Mouse (Mus musculus): ENCODE data around the gene Il34. TPM values are rescaled to one million over a fixed set of nuclear protein-coding genes. Genes with fewer than 3 reads are reported as not detected.

Il34 gene
- total RNA-seq, 2 experiments from 2014 or later, result 13.8 to 14.2 TPM

DNA sequence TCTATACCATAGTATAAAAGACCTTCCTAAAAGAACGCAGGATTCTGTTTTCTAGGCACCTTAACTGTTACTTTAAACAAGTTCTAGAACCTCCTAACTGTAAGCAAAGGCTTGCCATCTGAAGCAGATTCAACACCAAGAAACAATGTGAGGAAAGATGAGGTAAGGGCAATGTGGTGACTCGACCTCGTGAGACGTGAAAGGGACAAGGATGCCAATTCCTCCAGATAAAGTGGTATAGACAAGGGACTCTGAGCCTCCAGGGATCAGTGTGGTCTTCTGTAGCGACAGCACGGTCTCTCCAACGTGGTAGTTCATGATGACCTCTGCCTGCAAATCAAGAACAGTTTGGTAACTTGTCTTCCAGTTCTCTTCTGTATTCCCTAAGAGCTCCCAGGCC, 6.1 kb upstream of the Il34 start:
- DNase-seq, result no peak
- intact Hi-C loops (cut with DNase I), result loop anchor here (5.0 to 10.0 kb wide), 2 partner anchors 59 to 167 kb away; no protein-coding TSS in a partner anchor

DNA sequence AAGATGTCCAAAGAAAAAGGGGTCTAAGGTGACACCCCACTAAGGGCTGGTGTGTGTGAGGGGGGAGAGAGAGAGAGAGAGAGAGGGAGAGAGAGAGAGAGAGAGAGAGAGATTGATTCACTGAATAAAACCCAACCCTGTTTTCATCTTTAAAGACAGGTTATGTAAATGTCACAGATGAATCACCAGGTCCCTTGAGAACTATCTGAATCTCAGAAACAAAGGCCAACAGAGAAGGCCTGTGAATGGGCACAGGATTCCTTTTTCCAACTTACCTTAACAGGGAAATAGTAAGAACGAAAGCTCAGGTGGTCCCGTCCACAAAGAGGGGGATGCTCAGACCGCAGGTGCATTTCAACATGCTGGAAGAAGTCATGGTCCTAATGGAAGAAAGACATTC, 5.4 kb upstream of the Il34 start:
- intact Hi-C loops (cut with DNase I), result loop anchor here (5.0 to 10.0 kb wide), 2 partner anchors 59 to 166 kb away; no protein-coding TSS in a partner anchor
- no peak for DNase-seq

DNA sequence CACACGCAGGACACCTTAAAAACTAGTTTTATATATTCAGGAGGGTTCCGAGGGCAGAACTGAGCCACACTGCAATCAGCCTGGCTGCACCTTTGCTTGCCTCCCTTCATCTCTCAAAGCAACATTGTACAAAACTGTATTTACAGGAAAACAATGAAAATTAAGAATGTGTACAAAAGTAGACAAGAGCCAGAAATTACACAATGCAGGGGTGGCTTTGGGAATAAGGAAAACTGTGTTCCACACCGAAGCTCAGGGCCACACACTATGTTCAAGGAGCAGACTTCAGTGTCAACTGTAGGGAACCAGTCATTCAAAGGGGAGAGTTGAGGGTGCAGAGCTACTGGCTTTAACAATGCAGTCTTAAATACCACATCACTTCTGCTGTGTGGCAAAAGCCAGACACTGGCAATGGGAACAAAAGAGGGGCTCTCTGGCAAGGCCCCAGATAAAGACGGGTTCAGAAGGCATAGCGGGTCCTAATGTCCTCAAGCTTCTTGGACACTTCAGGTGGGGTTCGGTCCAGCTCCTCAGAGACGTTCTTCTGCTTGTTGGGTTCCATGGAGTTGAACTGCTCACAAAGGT, 4.8 kb upstream of the Il34 start:
- intact Hi-C loops (cut with DNase I), result loop anchor here (5.0 to 10.0 kb wide), 2 partner anchors 58 to 166 kb away; no protein-coding TSS in a partner anchor
- no peak for DNase-seq

DNA sequence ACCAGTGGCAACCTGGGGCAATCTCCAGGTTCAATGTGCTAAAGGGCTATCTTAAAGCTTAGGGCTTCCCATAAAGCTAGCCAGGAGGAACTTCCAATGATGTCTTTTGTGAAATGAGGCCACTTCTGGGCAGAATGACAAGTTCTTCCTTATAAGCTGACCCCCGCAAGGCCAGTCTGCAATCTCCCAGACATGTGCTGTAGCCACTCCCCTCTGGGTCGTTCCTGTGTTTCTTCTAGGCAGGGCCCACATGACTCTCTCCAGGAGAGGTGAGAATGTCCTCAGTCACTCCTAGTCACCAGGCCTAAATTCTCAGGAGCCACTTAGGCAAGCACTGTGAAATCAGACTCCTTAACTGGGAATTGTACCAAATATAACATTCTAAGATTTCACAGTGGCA, 4.1 kb upstream of the Il34 start:
- DNase-seq, result no peak
- intact Hi-C loops (cut with DNase I), result loop anchor here (5.0 to 10.0 kb wide), 2 partner anchors 58 to 165 kb away; no protein-coding TSS in a partner anchor

DNA sequence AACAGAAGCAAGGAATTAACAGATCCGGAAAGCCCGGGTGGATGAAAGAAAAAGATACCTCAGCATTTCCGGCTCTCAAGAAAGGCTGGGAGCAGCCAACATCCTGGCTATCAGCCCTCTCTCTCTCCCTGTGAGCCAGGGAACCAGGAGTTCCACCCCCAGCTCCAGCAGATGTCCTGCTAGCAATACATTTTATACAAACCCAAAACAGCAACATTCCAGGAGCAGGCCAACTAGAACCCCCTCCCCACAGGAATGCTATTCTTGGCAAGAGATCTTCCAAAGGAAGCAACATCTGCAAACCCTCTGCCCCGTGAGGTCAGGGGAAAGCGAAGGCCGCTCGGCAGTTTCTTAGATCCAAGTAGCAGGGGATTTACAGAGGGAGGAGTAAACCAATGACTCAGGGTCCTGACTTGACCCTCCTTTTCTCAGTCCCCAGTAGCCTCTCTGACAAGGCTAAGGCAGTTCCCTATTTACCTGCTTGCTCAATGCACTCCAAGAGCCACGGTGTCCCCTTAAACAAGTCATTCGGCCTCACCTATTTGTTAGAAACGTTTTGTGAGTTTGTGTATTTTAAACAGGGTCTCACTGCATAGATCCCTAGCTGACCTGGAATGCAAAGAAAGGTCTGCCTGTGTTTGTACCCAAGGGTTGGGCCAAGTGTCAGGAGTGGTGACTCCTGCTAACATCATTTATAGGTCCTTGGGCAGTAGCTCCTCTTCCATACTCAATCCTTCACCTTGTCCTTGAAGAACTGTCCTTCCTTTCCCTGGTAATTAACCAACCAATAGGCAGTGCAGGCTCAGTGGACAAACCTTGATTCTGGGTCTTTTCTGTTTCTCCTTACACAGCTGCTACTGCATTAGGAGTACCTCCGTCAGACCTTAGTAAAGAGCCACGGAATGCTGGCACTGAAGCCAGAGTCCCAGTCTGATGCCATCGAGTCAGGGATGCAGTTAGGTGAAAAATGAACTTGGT, 3.1 kb upstream of the Il34 start:
- intact Hi-C loops (cut with DNase I), result no loop called here
- DNase-seq, result no peak

DNA sequence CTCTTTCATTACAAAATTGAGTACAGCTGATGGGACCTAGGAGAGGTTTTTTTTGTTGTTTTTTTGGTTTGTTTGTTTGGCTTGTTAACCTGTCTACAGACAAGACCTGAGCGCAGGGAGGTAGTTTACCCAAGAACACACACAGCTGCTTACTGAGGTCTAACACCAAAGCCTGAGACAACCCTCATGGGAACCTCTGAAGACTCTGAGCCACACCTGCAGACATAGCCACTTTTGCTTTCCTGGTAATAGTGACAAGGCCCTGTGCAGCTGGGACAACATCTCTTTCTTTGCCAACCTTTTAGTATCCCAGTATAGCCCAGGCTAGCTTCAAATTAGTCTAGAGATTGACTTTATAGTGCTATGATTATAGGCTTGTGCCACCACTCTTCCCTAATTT, 422 bp upstream of the Il34 start:
- DNase-seq, result no peak
- intact Hi-C loops (cut with DNase I), result no loop called here

DNA sequence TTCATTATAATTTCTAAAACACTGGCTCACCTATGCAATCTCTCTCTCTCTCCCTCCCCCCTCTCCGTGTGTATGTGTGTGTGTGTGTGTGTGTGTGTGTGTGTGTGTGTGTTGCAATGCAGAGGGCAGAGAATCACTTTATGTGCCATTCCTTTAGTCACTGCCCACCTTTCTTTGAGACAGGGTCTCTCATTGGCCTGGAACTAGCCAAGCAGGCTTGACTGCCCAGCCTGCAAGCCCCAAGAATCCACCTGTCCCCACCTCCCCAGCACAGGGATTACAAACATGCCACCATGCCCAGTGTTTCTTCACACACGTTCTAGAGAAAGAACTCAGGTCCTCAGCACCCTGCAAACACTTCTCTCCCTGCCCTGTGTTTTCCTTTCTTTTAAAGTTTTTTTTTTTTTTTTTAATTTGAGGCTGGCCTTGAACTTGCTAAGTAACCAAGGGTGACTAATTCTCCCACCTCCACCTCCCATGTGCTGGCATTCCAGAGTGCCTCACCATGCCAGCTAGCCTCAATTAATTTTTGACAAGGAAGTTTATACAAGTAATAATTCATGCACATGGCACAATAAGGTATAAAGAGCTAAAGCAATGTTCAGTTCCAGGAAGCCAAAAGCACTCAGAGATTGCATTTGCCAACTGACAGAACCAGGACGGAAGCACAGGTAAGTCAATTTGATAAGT, 754 bp downstream of the Il34 start:
- no peak for DNase-seq
- intact Hi-C loops (cut with DNase I), result no loop called here

DNA sequence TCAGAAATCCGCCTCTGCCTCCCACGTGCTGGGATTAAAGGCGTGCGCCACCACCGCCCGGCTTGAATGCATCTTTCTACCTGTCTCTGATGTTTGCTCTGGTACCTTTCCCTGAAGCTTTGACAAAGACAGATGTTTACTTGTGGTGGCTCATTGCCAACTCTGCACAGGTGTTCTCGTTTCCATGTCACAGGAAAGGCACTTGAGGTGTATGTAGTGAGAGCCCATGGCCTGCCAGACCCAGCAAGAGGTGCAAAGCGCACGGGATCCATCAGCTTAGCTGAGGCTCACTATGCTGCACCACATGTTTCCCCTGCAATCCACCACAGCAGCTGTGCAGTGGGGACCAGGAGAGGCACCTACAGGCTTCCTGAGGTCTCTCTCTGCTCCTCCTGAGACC, 1.9 kb downstream of the Il34 start:
- intact Hi-C loops (cut with DNase I), result no loop called here
- DNase-seq, result no peak

DNA sequence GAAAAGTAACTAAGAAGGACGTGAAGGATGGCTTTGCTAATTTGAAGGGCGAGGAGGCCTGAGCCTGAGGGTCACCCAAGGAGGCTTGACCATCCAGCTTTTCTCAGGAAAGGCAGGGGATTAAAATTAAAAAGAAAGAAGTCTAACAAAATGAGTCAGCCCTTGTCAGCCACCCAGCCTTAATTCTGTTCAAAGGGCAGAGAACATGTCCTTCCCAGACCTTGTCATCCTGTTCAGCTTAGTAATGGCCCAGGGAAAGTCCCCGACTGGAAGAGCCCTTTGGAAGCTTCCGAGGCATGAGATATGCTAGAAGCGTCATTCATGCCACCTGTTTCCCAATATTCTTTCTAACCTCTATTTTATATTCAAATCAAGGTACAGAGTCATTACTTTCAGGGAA, 2.7 kb downstream of the Il34 start:
- intact Hi-C loops (cut with DNase I), result no loop called here
- DNase-seq, result no peak

DNA sequence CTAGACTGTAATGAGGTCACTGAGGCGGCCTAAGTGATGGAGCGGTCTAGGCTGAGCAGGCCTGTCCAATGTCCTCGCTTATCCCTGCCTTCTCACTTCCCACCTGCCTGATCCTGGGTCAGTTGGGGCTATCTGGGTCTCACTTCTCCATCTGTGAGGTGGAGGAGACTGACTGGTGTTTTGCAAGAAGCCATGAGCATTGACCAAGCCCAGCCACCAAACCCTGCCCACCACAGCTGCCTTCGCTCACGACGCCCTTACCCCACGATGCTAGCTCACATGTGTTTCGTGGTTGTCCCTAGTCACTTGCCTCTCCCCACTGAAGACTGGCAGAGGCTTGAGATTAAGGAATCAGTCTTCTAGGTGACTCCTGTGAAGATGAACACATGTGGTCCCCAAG, 8.6 kb downstream of the Il34 start:
- no peak for DNase-seq
- intact Hi-C loops (cut with DNase I), result no loop called here

DNA sequence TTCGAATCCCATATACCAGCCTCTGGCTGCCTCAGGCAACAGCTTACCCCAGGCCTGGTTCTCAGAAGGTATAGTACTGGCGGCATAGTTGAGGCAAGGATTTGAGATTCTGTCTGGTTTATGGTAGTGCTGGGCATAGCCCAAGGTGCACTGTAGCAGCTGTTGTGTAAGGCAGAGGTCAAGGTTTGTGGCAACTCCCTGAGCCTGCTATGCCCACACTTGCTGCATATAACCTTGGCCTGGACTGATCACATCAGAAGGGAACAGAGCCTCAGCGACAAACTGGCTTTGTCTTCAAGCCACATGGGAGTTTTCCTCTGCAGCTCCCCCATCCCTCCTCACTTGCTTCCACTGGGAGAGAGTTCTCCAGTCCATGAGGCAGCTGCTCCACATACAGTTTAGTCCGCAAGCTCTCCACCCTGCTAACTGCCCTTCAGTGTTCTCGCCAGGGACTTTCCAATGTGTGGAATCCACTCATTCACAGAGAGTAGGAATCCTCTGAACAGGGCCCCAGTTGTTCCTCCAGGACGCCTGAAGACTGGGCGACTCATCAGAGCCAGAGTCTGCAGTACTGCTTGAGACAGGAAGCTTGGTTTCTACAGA, 11.3 kb downstream of the Il34 start:
- intact Hi-C loops (cut with DNase I), result no loop called here
- no peak for DNase-seq

DNA sequence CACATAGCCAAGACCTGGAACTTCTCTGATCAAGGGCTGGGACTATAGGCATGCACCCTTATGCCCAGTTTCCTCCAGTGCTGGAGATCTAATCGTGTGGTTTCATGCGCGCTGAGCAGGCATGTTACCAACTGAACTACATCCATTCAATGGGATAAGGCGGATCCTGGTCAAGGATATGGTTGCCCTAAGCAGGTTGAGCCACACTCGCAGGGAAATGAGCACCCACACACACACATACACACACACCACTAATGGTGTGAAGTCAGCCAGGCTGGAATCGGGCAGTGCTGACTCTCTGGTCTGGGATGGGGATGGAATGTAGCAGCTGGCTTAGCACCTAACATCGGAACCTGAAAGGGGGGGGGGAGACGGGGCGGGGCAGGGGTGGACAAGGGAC, 11.8 kb downstream of the Il34 start:
- DNase-seq, result no peak
- intact Hi-C loops (cut with DNase I), result no loop called here

DNA sequence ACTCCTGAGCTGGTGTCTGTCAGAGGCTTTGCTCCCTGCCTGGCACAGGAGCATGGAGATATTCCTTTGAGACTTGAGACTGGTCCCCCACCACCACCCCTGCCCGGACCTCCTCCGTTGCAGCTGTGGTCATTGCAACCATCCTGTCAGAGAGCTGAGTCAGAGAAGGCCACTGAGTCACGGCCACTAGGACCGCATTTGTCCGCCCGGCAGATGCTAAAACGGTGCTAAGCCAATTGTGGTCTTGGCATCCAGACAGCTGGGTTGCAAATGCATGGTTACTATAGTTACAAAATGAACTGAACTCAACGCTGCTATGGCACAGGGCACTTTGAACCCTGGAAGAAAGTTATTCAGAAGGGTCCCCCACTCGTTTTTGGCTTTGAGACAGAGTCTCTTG, 12.2 kb downstream of the Il34 start:
- intact Hi-C loops (cut with DNase I), result no loop called here
- no peak for DNase-seq

DNA sequence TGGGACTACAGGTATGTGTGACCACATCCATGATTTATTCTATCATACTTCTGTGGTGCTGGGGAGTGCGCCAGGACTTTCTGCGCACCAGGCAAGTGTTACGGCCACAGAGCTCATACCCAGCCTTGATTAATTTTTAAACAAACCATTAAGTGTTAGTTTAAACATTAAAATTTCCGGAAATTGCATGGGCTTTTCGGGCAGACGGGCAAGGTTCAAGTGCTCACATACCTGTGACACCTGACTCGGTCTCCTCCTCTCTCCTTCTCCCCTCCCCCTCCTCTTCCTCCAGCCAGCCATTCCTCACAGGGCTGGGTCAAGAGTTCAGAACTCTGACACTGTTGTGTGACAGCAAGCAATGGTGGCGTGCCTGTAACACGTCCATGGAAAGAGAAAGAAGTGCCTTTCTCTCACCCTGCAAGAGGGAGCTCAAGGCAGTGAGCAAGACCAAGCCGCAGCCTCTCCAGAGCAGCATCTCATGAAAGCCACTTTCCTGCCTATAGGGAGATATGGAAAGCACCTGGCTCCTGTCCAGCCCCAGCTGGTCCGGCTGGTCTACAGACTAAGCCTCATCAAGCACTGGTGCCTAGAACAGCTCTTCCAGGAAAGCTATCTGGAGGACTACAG, 13.0 kb downstream of the Il34 start:
- intact Hi-C loops (cut with DNase I), result no loop called here
- peak; percentile 77 for DNase-seq

DNA sequence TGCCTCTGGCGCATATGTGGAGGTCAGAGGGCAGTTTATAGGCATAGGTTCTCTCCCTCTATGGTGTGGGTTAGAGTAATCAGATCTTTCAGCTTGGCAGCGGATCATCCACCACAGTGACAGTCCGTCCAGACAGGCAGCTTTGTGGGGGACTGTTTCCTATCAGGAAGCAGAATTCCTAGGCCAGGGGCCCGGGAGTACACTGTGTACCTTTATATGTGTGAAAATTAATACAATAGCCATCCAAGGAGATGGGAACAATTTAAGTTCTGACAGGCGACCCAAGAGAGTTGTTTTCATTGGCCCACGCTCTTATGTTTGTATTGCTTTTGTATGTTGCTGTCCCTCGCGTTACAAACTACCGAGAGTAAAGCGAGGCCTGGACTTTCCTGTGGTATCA, 14.6 kb downstream of the Il34 start:
- intact Hi-C loops (cut with DNase I), result no loop called here
- no peak for DNase-seq

DNA sequence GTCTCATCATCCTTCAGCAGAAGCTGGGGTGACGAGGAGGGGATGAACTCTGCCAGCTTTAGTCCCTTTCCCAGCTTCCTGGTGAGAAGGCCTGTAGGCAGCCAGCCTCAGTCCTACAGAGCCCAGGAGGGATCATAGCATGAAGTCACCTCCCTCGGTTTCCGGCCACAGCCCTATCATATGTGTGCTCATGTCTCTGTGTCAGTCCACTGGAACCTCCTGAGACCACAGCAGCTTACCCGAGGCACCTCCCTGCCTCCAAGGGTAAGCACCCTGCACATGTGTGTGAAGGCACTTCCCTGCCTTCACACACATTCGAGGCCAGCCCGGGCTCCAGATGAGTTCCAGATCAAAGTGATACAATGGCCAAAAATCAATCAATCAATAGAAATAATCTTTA, 15.5 kb downstream of the Il34 start:
- intact Hi-C loops (cut with DNase I), result no loop called here
- DNase-seq, result no peak

DNA sequence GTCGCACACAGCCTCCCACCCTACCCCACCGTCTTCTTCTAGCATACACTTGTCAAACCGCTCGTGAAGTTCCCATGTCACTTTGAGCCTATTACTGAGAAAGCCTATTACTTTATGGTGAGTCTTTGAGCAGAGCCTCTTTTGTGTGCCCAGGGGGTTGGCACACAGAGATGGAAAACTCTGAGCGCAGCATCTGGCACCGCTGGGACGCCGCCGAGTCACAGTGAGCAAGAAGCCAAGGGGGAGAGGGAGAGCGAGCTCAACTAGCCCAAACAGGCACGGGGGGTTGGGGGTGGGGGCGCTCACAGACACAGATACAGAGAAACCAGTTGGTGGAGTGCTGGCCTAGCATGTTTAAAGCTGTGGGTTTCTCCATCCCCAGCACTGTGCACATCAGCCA, 16.2 kb downstream of the Il34 start:
- intact Hi-C loops (cut with DNase I), result no loop called here
- peak; percentile 37 for DNase-seq

DNA sequence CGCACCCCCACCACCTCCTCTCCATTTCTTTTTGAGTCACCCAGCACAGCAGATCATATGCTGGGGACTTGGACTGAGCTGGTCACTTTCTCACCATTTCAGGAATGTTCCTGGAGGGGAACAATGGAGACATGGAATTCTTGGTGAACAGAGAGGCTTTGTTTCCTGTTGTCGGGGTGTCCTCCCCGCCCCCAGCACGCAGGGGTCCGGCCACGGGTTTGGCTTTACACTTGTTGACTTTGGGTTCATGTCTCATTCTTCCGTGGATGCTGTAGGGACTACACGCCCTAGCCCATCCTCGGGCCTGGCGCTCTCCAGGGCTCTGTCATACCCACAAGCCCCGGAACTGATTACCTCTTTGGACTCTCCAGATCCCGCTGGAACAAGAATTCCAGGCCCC, 16.7 kb downstream of the Il34 start:
- no peak for DNase-seq
- intact Hi-C loops (cut with DNase I), result no loop called here

DNA sequence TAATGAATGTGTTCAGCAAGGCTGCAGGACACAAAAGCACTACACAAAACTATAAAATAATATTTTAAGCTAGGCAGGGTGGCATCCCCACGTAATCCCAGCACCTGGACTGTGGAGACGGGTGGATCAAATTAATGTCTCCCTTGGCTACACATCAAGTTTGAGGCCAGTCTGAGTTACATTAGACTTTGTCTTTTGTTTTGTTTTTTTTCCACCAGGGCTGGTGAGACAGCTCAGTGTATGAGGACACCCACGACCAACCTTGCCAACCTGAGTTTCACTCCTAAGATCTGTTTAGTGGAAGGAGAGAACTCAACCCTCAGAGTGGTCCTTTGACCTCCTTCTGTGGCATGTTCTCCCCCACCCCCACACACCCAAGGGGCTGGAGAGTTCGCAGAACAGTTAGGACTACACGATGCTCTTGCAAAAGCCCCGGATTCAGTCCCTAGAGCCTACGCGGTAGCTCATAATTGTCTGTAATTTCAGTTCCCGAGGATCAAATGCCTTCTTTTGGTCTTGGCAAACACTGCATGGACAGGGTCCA, 18.2 kb downstream of the Il34 start:
- intact Hi-C loops (cut with DNase I), result no loop called here
- DNase-seq, result no peak

DNA sequence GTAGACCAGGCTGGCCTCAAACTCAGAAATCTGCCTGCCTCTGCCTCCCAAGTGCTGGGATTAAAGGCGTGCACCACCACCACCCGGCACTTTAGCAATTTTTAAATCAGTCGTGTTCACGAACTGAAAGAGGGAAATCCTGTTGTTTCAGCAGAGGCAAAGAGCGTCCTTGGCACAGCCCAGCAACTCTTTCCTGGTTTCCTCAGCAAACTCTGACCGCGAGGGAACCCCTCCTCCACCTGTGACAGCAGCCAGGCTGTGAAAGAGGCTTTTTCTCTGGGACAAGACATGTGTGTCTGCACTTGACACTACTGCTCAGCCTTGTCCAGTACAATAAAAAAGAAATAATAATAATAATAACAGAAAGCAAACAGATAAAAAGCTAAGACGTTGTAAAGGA, 18.8 kb downstream of the Il34 start:
- no peak for DNase-seq
- intact Hi-C loops (cut with DNase I), result no loop called here

Data from left cerebral cortex, postnatal 4 days (tissue).